Mouse (Mus musculus) Patski (cell line): ENCODE measurements around the gene Prkag2. TPM values are rescaled to one million over a fixed set of nuclear protein-coding genes. Genes with fewer than 3 reads are reported as not detected.

ENCODE experiments used
- ATAC-seq: fragments of 100-300 bp; one replicate; pipeline ENCODE4 v1.8.0; 2021
- CTCF ChIA-PET: fragments of 350-600 bp; sonication (Branson Sonifier 250); formaldehyde crosslinking; loops from one replicate; lab custom pipeline; 2022; ENCODE audit warnings: inconsistent platforms; lab: Charles Lee
- POLR2A ChIA-PET: fragments of 350-600 bp; sonication (Branson Sonifier 250); formaldehyde crosslinking; loops from one replicate; lab custom pipeline; 2022; ENCODE audit warnings: antibody characterized with exemption, inconsistent platforms; lab: Charles Lee
- DNase-seq: peaks from one replicate; pipeline ENCODE4 v3.0.0-alpha.2; 2011; ENCODE audit warnings: low read depth, low spot score
- H3K27me3 ChIP-seq: fragments of 371-371 bp; one replicate; pipeline ENCODE4 v1.5.1; 2021
- CTCF ChIP-seq: fragments of 100-300 bp; IDR thresholded peaks from one replicate; pipeline ENCODE4 v1.5.1; 2021
- in situ Hi-C: fragments of 300-500 bp; cut with MboI; formaldehyde crosslinking; loops from 3 replicates; pipeline ENCODE4 v1.11.1; 2018; ENCODE audit warnings: low pct_unique_long_range_greater_than_20kb, mixed read lengths
- polyA plus RNA-seq: library from polyadenylated mRNA; unstranded; gene quantifications from one replicate; pipeline ENCODE4 v1.2.3, GENCODE M21; 2021

Prkag2 gene
- polyA plus RNA-seq, 1 experiment from 2014 or later = 37.7 TPM

GRCm38 (mm10) chr5:25110314-25110713, 9.9 kb upstream of the Prkag2 start:
- DNase-seq (no peak), ATAC-seq (no peak)
- CTCF ChIA-PET = no interaction called here
- in situ Hi-C loops = no loop called here
- no peaks in the 10 kb centered on the region for H3K27me3 ChIP-seq
- no peak for TF ChIP-seq CTCF
- POLR2A ChIA-PET = interaction anchor here (1.2 kb wide), 2 partner anchors 32 to 39 kb away, joined by 3 to 4 read pairs; no protein-coding TSS in a partner anchor

- ChIA-PET CTCF (interaction anchor here (1.7 kb wide), 1 partner anchor 83 kb away, joined by 5 read pairs; no protein-coding TSS in a partner anchor), POLR2A (no interaction called here)
- no peak for DNase-seq
- no peak for ATAC-seq
- in situ Hi-C loops = no loop called here
- no peaks in the 10 kb centered on the region for H3K27me3 ChIP-seq
- TF ChIP-seq CTCF = no peak
These were observed 5.3 kb upstream of the Prkag2 start for GRCm38 (mm10) chr5:25105748-25106147.

GRCm38 (mm10) chr5:25101126-25101523, 683 bp upstream of the Prkag2 start:
- ChIA-PET CTCF (no interaction called here), POLR2A (no interaction called here)
- no peak for TF ChIP-seq CTCF
- ATAC-seq (peak; percentile 52), DNase-seq (no peak)
- in situ Hi-C loops = no loop called here
- no peaks in the 10 kb centered on the region for H3K27me3 ChIP-seq

GRCm38 (mm10) chr5:25100157-25100515, 306 bp downstream of the Prkag2 start:
- ChIA-PET POLR2A (no interaction called here), CTCF (no interaction called here)
- DNase-seq (no peak), ATAC-seq (no peak)
- TF ChIP-seq CTCF = no peak
- H3K27me3 ChIP-seq = no peaks in the 10 kb centered on the region
- in situ Hi-C loops = no loop called here

- ATAC-seq (no peak), DNase-seq (no peak)
- H3K27me3 ChIP-seq = no peaks in the 10 kb centered on the region
- in situ Hi-C loops = no loop called here
- POLR2A ChIA-PET = interaction anchor here (0.5 kb wide), 1 partner anchor 25 kb away, joined by 3 read pairs; no protein-coding TSS in a partner anchor
- no peak for TF ChIP-seq CTCF
- CTCF ChIA-PET = no interaction called here
These were observed 880 bp downstream of the Prkag2 start for GRCm38 (mm10) chr5:25099367-25100156.

- POLR2A ChIA-PET = no interaction called here
- CTCF ChIA-PET = interaction anchor here (1.0 to 1.4 kb wide), 4 partner anchors 10 to 87 kb away, joined by 3 read pairs; no protein-coding TSS in a partner anchor
- no peak for TF ChIP-seq CTCF
- in situ Hi-C loops = no loop called here
- DNase-seq = no peak
- no peak for ATAC-seq
- no peaks in the 10 kb centered on the region for H3K27me3 ChIP-seq
These were observed 2.6 kb downstream of the Prkag2 start for GRCm38 (mm10) chr5:25097891-25098290.

GRCm38 (mm10) chr5:25096431-25096830, 4.0 kb downstream of the Prkag2 start:
- in situ Hi-C loops = no loop called here
- ATAC-seq = no peak
- POLR2A ChIA-PET = interaction anchor here (0.6 kb wide), 1 partner anchor 192 kb away, joined by 3 read pairs; no protein-coding TSS in a partner anchor
- no peaks in the 10 kb centered on the region for H3K27me3 ChIP-seq
- CTCF ChIA-PET = interaction anchor here (0.9 to 2.8 kb wide), 5 partner anchors 12 to 86 kb away, joined by 3 to 9 read pairs (median 3); no protein-coding TSS in a partner anchor
- TF ChIP-seq CTCF = no peak
- DNase-seq = no peak

GRCm38 (mm10) chr5:25092630-25093245, 7.7 kb downstream of the Prkag2 start:
- ChIA-PET CTCF (interaction anchor here (1.0 to 2.7 kb wide), 6 partner anchors 14 to 83 kb away, joined by 4 to 6 read pairs (median 4); no protein-coding TSS in a partner anchor), POLR2A (interaction anchor here (1.3 kb wide), 1 partner anchor 72 kb away, joined by 4 read pairs; no protein-coding TSS in a partner anchor)
- ATAC-seq (peak; percentile 88), DNase-seq (peak; percentile 83)
- in situ Hi-C loops = loop anchor here (5.0 kb wide), 1 partner anchor 70 kb away; no protein-coding TSS in a partner anchor
- no peaks in the 10 kb centered on the region for H3K27me3 ChIP-seq
- TF ChIP-seq CTCF = no peak

- DNase-seq (no peak), ATAC-seq (no peak)
- ChIA-PET POLR2A (no interaction called here), CTCF (interaction anchor here (0.7 to 1.4 kb wide), 2 partner anchors 48 to 83 kb away, joined by 3 read pairs; no protein-coding TSS in a partner anchor)
- in situ Hi-C loops = no loop called here
- H3K27me3 ChIP-seq = no peaks in the 10 kb centered on the region
- no peak for TF ChIP-seq CTCF
These were observed 11.0 kb downstream of the Prkag2 start for GRCm38 (mm10) chr5:25089258-25089972.

- in situ Hi-C loops = no loop called here
- no peaks in the 10 kb centered on the region for H3K27me3 ChIP-seq
- no peak for DNase-seq
- no peak for ATAC-seq
- ChIA-PET POLR2A (no interaction called here), CTCF (no interaction called here)
- TF ChIP-seq CTCF = no peak
These were observed 11.8 kb downstream of the Prkag2 start for GRCm38 (mm10) chr5:25088633-25089032.
